Mouse (Mus musculus): ENCODE data around the gene Rel.
"Not testable (repeated sequence)": the region's sequence is repeated elsewhere in the genome, so short reads cannot be mapped to it uniquely, and the experiment has no call there.

Rel gene

DNA sequence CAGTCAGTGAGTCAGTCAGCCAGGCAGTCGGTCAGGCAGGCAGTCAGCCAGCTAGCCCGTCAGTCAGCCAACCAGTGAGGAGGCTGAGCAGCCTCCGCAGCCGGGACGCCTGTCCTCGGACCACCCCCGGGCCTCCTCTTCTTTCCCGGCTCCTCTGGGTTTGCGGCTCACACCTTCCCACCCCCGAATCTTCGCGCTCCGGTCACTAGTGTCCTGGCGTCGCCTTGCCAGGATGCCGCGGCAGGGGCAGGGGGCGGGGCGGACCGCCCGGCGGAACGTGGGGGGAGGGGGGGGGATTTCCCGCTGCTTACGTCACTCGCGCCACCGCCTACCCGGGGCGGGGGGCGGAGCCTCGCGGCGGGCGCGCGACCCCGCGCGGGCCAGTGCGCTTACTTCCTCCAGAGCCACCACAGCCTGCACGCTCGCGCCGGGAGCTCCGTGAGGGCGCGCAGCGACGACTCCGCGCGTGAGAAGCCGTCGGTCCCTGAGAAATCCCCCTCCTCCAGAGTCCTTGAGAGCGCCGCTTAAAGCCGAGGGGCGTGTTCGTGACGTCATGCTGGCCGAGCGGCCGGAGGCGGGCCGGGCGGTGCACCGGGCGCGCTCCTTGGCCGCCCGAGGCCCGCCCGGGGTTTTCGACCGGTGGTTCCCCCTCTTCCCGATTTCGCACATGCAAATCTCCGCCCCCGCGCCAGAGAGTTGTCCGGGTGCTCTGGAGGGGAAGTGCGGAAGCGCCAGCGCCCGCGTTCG is at the start of gene Rel:
Rel (minus strand) TSS at position 211 of the 747 bp plus-strand sequence.
- peak; percentile 94 for DNase-seq

DNA sequence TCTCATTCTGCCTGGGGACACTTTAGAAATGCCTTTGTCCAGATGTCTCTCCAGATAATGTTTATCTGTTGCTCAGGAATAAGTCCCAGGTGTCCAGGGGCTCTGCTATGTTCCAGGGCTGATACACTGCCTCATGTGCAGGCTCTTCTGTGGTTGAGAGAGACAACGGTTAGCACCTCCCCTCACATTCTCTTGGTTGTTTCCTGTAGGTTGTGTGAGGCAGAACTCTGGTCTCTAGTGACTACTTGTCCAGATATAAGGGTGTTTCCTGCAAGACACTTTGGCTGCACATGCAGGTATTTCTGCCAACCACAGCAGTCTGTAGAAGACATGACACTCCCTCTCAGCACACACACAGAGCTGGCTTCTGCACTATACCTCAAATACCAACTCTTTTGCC is 48.0 kb upstream of the Rel start:
- no peak for DNase-seq

DNA sequence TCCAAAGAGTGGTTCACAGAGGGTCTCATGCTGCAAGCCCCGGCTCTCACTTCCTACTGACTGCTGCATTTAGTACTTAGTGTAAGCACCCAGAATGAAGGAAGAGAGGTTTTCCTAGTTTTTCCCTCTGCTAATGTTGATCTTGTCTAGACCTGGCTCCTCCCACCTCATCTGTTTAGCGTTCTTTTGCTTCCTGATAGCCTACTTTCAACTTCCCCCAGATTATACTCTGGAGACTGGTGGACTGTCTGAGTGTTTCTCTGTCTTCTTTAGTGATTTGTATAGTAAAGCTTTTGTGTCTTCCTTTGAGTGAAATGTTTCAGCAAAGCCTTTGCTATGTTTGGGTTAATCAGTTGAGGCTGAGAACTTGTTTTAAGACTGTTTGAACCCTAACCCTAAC is 40.0 kb upstream of the Rel start:
- DNase-seq: no peak

DNA sequence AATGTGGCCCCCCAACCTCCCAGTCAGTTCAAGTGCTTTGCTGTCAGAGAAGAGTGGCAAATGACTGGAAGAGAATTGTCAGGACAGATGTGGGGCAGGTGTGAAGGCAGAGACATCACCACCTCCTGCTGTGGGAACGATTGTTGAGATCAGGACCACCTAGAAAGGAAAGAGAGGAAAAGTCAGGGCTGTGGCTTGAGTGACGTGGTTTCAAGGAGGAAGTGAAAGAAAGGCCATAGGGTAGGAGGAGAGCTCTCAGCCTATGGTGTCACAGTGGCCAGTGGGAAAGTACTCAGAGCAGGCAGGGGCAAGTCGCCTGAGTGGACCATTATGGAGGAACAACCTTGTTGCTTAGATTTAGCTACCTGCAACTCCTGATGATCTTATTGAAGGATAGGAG is 34.9 kb upstream of the Rel start:
- no peak for DNase-seq

DNA sequence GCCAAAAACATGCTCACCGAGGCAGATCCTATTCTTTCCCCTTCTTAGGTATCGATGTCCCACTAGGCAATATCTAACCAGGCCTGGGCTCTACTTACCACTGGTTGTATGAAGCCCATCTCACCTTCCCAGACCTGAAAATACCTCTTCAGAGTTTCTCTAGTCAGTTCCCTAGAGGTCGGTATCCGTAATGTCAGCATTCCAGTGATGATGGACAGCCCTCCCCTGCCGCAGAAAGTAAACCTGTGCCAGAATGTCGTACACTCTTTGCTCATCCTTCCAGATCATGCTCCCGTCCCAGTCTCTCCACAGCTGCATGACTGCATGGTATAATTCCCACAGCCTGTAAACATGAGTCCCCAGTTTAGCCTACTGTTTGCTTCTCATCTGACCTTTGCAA is 32.4 kb upstream of the Rel start:
- DNase-seq: no peak

DNA sequence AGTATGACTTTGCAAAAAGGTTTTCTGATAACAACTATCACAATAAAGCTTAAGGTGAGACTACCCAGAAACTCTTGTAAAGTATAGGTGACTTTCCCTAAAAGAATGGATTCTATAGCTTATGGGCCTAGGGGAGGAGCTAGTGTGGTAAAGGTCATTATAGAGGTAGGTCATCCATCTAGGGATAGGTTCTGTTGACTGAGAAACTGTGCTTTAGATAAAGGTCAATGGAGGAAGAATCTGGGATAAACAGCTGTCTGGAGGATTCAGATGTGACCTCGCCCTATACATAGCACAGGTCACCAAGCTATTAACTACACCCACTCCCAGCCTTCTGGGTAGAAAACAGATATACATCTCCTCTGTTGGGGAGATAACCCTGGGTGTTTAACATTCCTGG is 31.5 kb upstream of the Rel start:
- no peak for DNase-seq

DNA sequence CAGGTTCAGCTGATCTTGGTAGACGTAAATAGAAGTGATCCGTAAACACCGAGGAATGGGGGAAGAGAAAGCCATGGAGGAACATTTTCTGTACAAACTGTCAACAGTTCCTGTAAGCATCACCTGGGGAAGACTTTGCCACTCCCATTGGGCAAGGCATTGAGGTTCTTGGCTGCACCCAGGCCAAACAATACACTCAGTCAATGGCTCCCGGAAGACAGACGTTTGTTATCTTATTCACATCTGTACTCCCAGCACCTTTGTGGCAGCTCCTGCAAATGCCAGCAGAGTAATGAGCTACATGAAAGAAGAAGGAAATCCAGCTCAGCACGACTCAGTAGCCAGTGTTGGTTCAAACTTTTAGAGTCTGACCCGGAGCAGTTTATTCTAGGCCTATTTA is 31.1 kb upstream of the Rel start:
- DNase-seq: no peak

DNA sequence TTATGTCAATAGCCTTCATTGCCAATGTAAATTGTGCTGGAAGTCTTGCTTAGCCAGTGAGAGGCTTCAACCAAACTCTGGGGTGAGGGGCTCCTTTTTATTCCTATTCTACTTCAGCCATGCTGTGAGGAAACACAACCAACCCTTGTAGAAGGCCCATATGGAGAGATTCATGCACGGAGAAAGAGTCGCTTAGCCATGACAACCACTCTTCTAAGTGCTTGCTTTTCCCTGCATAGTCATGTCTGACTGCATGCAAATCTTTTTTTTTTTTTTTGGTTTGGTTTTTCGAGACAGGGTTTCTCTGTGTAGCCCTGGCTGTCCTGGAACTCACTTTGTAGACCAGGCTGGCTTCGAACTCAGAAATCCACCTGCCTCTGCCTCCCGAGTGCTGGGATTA is 12.9 kb upstream of the Rel start:
- DNase-seq: not testable (repeated sequence)

DNA sequence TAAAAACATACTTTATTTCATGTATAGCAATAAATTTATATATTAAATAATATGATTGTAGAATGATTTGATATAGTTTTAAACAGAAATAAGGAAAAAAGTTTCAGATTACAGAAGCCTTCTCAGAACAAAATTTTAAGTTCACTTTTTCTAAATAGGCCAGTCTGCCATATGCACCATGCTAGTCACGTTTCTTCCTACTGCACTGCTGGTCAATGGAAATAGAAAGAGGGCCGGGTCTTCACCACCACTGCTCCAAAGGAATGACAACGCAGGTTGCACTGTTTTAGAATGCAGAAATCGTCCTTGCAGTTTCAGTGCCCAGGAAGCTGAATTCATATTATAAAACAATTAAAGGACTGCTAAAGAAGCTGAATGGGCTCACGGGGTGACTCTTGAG is 12.3 kb upstream of the Rel start:
- DNase-seq: no peak

DNA sequence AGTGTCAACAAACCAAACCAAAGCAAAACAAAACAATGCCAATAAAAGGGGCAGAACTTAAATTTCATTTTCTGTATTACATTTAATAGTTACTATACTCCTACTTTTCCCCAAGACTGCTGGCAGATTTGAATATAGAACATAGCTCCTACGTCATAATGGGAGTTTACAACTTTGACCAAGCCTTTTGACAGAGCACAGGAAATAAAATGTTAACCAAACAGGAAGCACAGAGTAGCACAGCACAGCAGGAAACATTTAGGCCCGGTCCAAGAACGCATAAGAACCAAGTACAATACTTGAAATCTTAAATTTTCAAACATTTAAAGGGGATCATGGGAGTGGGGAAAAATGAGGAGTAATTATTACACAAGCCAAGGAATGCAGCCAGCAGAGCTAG is 11.3 kb upstream of the Rel start:
- no peak for DNase-seq

DNA sequence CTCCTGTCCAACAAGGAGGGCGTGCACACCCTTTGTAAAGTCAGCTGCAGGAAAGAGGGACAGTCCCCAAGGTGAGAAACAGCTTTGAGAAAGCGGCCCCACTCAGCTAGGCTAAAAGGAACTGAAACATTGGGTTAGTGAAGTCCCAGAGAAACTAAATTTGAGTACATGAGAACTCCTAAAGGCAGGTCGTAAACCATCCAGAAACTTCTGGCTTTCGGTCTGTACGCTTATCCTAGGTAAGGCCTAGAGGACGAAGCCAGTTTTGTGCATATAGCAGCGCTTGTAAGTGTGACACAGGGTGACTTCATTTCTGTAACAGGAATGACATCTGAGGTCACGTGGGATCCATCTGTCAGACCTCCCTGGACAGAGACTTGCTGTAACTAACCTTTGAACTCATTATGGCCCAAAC is 8.0 kb upstream of the Rel start:
- no peak for DNase-seq

DNA sequence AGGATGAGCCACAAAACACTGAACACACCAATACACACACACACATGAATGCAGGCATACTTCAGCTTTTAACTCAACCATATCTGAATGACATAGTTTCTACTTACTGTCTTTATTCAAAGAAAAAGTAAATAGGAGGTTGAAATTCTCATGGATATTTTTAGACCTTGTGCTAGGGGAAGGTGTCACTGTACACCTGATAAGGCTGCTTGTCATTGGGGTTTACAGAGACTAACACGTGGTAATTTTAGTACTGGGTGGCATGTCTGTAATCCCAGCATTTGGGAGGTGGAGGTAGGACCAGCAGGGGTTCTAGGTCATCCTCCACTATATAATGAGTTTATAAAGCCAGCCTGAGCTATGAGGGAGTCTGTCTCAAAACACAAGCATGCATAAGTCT is 1.7 kb upstream of the Rel start:
- DNase-seq: no peak

DNA sequence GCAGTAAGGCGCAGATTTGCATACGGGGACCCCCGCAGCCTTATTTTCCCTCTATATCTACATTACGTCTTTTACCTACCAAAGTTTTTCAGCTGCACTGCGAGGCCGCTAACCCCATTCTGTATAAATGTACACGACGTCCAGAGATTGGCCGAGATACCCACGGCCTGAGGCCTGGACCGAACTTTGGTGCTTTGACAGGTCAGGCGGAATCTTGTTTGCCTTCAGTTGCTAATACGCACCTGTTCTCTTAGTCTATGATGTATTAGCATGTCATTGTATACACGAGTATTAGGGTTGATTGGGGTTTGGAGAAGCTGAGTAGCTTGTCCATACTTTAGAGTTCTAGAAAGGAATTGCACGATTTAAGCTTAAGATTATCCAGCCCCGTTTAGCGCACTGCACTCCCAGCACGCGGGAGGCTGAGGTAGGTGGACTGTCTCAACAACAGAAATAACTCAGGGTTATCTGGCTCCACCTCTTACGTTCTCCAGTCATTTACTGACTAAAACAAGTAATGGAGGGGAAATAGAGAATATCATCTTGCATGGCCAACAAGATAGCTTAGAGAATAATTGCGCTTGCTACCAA is 832 bp upstream of the Rel start:
- DNase-seq: no peak

DNA sequence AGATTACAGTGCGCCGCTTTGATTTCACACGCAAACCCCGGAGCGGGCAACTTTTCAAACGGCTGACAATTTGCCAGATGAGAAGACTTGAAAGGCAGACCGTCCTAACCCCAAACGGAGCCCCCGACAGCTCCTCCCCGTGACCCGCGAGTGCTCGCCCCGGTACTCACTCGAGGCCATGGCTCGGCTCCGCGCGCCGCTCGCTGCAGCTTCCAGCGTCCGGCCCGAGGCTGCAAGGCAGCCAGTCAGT is 335 bp downstream of the Rel start:
- no peak for DNase-seq

DNA sequence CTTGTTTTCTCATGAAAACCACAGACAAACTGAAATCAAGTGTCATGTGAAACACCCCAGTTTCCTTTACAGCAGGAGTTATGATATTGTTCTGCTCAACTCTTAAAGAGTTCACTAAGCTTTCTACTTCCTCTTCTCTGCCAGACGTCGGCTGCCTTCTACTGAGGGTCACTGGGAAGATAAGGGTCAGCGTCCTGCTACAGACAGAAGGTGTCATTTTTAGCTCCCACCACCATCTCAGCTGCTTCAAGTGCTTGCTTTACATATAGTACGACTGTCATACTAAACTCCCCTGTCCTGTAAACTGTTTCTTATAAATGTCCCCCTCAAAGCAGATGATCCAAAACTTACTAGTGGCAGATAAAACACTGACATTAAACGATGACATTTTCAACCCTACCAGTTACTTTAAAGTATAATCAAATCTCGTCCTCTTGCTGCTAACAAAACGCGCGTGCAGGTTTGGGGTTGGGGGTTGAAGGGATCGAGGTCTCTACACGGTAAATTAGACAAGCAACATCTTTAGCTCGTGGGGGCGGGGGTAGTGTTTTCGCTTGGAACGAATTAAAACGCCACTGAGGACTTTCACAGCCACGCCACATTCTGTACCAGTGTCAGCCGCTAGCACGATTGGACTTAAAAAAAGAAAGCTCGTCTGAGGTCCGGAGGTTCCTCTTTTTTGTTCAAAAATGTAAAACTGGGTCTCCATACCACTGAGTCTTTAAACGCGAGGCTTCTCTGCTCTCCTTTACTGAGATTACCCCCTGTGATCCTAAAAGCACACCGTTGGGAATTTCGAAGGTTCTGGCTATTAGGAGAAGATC is 872 bp downstream of the Rel start:
- DNase-seq: peak; percentile 54

DNA sequence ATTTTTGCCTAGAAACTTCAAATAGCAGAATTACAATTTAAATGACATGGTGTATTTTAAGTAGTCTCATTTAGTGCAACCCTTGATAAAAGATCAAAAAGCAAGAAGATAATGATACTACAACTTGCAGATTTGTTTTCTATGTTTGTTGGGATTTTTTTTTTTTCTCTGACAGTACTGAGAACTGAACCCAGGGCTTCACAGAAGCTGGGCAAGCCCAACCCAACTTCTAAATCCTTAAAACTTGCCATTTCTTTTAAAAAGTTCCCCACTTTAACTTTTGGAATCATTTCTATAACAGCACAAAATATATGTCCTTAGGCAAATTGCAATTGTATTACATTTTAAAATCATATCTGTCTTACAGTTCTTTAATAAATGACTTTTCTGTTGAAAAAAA is 1.7 kb downstream of the Rel start:
- DNase-seq: no peak

DNA sequence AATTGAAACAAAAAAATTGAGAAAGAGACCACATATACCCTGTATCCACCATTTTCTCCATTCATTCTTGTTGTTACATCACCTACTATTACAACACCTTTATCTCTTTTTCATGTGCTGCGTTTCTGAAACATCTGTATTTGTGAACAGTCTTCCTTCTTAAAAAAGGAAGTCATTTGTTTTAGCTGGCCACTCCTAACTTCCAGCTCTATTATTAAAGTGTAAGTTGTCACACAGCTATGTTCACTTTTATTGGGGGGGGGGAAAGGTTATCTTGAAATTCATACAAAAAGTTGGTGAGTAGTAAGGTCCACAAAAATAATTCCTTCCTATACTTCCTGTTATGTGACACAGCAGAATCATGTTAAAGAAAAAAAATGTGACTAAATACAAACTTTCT is 2.8 kb downstream of the Rel start:
- no peak for DNase-seq

DNA sequence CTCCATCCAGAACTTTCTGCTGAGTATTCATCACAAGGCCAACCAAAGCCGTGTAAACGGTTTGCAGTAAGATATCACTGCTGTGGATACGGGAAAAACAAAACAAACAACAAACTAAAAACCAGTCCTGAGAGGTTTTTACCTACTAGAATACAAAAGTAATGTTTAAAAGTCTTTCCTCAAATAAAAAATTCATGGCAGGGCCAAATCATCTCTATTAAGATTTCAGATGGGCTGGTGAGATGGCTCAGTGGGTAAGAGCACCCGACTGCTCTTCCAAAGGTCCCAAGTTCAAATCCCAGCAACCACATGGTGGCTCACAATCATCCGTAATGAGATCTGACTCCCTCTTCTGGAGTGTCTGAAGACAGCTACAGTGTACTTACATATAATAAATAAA is 3.4 kb downstream of the Rel start:
- not testable (repeated sequence) for DNase-seq

DNA sequence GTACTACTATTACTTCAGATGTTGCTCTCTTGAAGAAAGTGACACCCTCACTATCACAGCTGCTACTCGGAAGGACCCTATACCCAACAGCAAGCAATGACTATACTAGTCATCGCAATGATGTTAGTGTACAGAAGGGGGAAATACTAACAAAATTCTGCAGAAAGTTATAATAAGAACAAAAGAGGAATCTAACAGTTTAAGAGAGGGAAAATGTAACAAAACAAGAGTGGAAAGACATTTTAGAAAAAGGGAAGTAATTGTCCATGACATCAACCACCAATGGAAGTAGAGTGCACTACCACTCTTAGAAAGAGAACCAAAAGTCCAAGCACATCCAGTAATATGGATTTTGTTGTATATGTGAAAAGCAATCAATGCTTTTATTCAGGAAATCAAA is 8.1 kb downstream of the Rel start:
- no peak for DNase-seq

DNA sequence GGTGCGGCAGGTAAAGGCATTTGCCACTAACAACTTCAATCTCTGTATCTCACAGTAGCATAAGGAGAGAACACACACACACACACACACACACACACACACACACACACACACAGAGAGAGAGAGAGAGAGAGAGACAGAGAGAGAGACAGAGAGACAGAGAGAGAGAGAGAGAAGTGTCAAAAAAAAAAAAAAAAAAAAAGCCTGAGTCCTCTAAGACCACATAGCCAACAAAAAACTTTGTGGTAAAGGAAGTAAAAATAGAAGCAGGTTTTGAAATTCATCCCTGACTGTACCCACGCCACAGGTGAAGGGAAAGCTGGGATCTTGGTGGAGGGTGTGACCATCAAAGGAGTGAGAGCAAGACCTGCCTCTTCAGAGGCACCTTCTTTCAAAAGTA is 12.6 kb downstream of the Rel start:
- DNase-seq: no peak

DNA sequence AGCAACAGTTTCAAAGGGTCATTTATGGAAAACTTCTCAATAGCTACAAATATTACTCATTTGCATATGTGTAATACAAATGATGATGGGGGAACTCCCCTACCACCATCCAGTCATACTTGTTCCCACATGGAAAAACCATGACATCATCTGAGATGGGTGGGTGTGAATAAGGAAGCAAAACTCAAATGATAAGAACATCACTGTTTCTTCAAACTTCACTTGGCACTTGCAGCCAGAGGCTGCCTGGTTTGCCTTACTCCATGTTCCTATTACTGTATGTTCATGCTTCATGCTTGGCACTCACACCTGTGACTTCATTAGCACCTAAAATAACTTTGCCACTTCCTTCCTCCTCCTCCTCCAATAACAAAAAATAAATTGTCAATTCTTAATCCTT is 16.4 kb downstream of the Rel start:
- DNase-seq: no peak

DNA sequence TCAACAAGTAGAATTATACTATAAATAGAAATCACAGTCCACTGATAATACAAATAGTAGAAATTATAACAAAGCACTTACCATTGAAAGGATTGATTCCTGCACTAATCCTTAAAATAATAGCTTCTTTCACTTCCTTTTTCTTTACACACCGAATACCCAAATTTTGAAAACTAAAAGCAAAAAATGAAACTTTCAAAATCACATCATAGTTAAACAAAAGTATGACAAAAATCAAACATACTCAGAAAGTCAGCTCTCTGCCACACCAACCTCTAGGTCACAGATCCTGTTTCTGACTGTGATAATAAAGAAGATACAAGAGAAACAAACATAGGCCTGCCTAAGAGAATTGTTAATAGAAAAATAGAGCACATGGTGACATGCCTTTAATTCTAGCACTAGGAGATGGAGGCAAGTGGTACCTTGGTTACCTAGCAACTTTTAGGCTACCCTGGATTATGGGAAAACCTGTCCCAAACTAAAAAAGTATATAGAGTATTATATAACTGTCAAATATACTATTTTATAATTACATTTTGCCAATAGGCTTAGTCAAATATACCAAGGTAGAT is 17.5 kb downstream of the Rel start:
- DNase-seq: no peak

DNA sequence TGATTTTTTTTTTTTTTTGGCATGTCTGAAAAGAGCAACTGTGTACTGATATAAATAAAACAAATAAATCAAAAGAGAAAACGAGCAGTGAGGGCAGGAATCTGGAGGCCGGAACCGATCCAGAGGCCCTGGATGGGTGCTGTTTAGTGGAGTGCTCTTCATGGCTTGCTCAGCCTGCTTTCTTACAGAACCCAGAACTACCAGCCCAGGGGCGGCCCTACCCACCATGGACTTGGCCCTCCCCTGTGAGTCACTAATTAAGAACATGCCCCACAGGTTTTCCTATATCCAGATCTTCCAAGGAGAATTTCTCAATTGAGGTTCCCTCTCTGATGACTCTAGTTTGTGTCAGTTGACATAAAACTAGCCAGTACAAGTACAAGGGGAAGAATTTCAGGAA is 24.7 kb downstream of the Rel start:
- DNase-seq: no peak

DNA sequence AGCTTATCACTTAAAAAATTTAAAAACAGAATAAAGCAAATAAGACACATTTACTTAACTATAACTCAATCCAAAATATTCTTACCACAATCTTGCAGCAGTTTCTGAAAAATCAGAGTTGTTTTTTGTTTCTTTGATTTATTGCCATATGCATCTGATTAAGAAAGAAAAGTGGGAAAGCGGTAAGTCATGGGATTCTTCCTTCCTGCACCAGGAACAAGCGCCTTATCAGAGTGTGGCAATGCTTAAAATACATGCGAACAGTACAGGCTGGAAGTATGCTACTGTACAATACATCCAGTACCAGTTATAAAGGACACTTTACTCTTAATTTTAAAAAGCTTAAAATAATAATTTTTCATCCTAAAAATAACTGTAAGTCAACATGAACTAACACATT is 26.4 kb downstream of the Rel start:
- no peak for DNase-seq

Data from retina, postnatal 1 day (tissue).